Mouse (Mus musculus) MEL (cell line): Measurements from ENCODE around the gene Hmgb4. TPM values are rescaled to one million over a fixed set of nuclear protein-coding genes. Genes with fewer than 3 reads are reported as not detected.

ENCODE experiments used
- DNase-seq: peaks from one replicate; pipeline ENCODE4 v3.0.0; 2011; ENCODE audit warnings: low read depth, low spot score
- H3K27ac ChIP-seq: 2 replicates; pipeline ENCODE4 v1.5.1; 2012; ENCODE audit warnings: low read depth, mild to moderate bottlenecking, control low read depth, low read length, moderate library complexity; ENCODE audit not compliant: control insufficient read depth
- H3K27me3 ChIP-seq, 2 experiments: fragments of 150-350 bp in 1 of 2; sonication (generic) in 1 of 2; 2 replicates each; pipeline ENCODE4 v1.6.1; 2012; ENCODE audit warnings: low read length in 2 of 2, mild to moderate bottlenecking in 2 of 2, improper control_type of control experiment in 1 of 2, moderate library complexity in 1 of 2; ENCODE audit not compliant: insufficient read depth in 2 of 2, control insufficient read depth in 1 of 2
- H3K36me3 ChIP-seq, 2 experiments: 2 replicates each; pipeline ENCODE4 v1.6.1; 2012 to 2014; ENCODE audit warnings: low read length in 2 of 2, improper control_type of control experiment in 1 of 2, inconsistent platforms in 1 of 2, mild to moderate bottlenecking in 1 of 2; ENCODE audit not compliant: insufficient read depth in 2 of 2, control insufficient read depth in 1 of 2
- H3K4me1 ChIP-seq, 2 experiments: fragments of 150-350 bp in 1 of 2; sonication (generic) in 1 of 2; 2 replicates each; pipeline ENCODE4 v1.6.1; 2012; ENCODE audit warnings: low read length in 2 of 2, improper control_type of control experiment in 1 of 2, mild to moderate bottlenecking in 1 of 2; ENCODE audit not compliant: insufficient read depth in 2 of 2, control insufficient read depth in 1 of 2
- H3K4me3 ChIP-seq, 2 experiments: fragments of 150-350 bp in 1 of 2; sonication (generic) in 1 of 2; 2 replicates each; pipeline ENCODE4 v1.5.1; 2012; ENCODE audit warnings: low read depth in 2 of 2, low read length in 2 of 2, mild to moderate bottlenecking in 2 of 2, moderate library complexity in 2 of 2, control low read depth in 1 of 2, improper control_type of control experiment in 1 of 2; ENCODE audit not compliant: control insufficient read depth in 1 of 2, insufficient read depth in 1 of 2
- H3K79me2 ChIP-seq: 2 replicates; pipeline ENCODE4 v1.6.1; 2012; ENCODE audit warnings: mild to moderate bottlenecking, low read length, moderate library complexity; ENCODE audit not compliant: control insufficient read depth, poor library complexity, insufficient read depth
- H3K9ac ChIP-seq: 2 replicates; pipeline ENCODE4 v1.6.1; 2012; ENCODE audit warnings: low read depth, mild to moderate bottlenecking, control low read depth, low read length, moderate library complexity; ENCODE audit not compliant: control insufficient read depth, poor library complexity, severe bottlenecking
- H3K9me3 ChIP-seq: fragments of 150-350 bp; sonication (generic); replicated peaks from 2 replicates; pipeline ENCODE4 v1.6.1; 2012; ENCODE audit warnings: mild to moderate bottlenecking, low read length, improper control_type of control experiment, moderate library complexity; ENCODE audit not compliant: insufficient read depth
- BHLHE40 ChIP-seq: IDR thresholded peaks from 2 replicates; pipeline ENCODE4 v1.6.1; 2012; ENCODE audit warnings: low read depth, mild to moderate bottlenecking, inconsistent platforms, low read length, improper control_type of control experiment, borderline replicate concordance
- CHD2 ChIP-seq: IDR thresholded peaks from 2 replicates; pipeline ENCODE4 v1.6.1; 2011; ENCODE audit warnings: low read length, improper control_type of control experiment
- CTCF ChIP-seq, 3 experiments: IDR thresholded peaks in 2 of 3; conservative IDR thresholded peaks in 1 of 3; 2 replicates each; pipeline ENCODE4 v1.5.1; 2011 to 2012; ENCODE audit warnings: low read length in 3 of 3, low read depth in 2 of 3, mild to moderate bottlenecking in 2 of 3, improper control_type of control experiment in 1 of 3, inconsistent platforms in 1 of 3, mixed read lengths in 1 of 3, moderate library complexity in 1 of 3; ENCODE audit not compliant: control insufficient read depth in 1 of 3, insufficient read depth in 1 of 3, poor library complexity in 1 of 3, severe bottlenecking in 1 of 3
- EP300 ChIP-seq, 2 experiments: IDR thresholded peaks; 2 replicates each; pipeline ENCODE4 v1.6.1; 2011; ENCODE audit warnings: improper control_type of control experiment in 2 of 2, low read length in 2 of 2, low read depth in 1 of 2, mild to moderate bottlenecking in 1 of 2
- ETS1 ChIP-seq: IDR thresholded peaks from 2 replicates; pipeline ENCODE4 v1.6.1; 2012; ENCODE audit warnings: low read depth, mild to moderate bottlenecking, inconsistent platforms, low read length, improper control_type of control experiment, moderate library complexity
- HCFC1 ChIP-seq: IDR thresholded peaks from 2 replicates; pipeline ENCODE4 v1.6.1; 2012; ENCODE audit warnings: low read depth, mild to moderate bottlenecking, inconsistent platforms, low read length, improper control_type of control experiment, moderate library complexity
- JUND ChIP-seq: IDR thresholded peaks from 2 replicates; pipeline ENCODE4 v1.6.1; 2011; ENCODE audit warnings: low read depth, mild to moderate bottlenecking, improper control_type of control experiment, low read length
- MAFK ChIP-seq: IDR thresholded peaks from 2 replicates; pipeline ENCODE4 v1.6.1; 2011; ENCODE audit warnings: low read depth, mild to moderate bottlenecking, low read length, improper control_type of control experiment, borderline replicate concordance
- MAX ChIP-seq: IDR thresholded peaks from 2 replicates; pipeline ENCODE4 v1.6.1; 2011; ENCODE audit warnings: low read length, improper control_type of control experiment
- MAZ ChIP-seq: IDR thresholded peaks from 2 replicates; pipeline ENCODE4 v1.6.1; 2012; ENCODE audit warnings: low read depth, mild to moderate bottlenecking, inconsistent platforms, low read length, improper control_type of control experiment
- MYC ChIP-seq: IDR thresholded peaks from 2 replicates; pipeline ENCODE4 v1.6.1; 2011; ENCODE audit warnings: low read depth, mild to moderate bottlenecking, low read length, improper control_type of control experiment, moderate library complexity
- NELFE ChIP-seq: IDR thresholded peaks from 2 replicates; pipeline ENCODE4 v1.6.1; 2011; ENCODE audit warnings: low read depth, low read length, improper control_type of control experiment
- NRF1 ChIP-seq: IDR thresholded peaks from 2 replicates; pipeline ENCODE4 v1.6.1; 2014; ENCODE audit warnings: low read depth, mild to moderate bottlenecking, inconsistent platforms, low read length, improper control_type of control experiment, moderate library complexity; ENCODE audit not compliant: poor library complexity, insufficient read depth, severe bottlenecking
- POLR2A ChIP-seq, 2 experiments: IDR thresholded peaks; 2 replicates each; pipeline ENCODE4 v1.6.1; 2011 to 2012; ENCODE audit warnings: low read length in 2 of 2, mild to moderate bottlenecking in 2 of 2, control low read depth in 1 of 2, improper control_type of control experiment in 1 of 2, low read depth in 1 of 2, moderate library complexity in 1 of 2; ENCODE audit not compliant: control insufficient read depth in 1 of 2, insufficient read depth in 1 of 2, poor library complexity in 1 of 2
- POLR2AphosphoS2 ChIP-seq: IDR thresholded peaks from 2 replicates; pipeline ENCODE4 v1.6.1; 2011; ENCODE audit warnings: low read length, improper control_type of control experiment
- RCOR1 ChIP-seq: IDR thresholded peaks from 2 replicates; pipeline ENCODE4 v1.6.1; 2012; ENCODE audit warnings: low read depth, mild to moderate bottlenecking, inconsistent platforms, low read length, improper control_type of control experiment
- SIN3A ChIP-seq: IDR thresholded peaks from 2 replicates; pipeline ENCODE4 v1.6.1; 2012; ENCODE audit warnings: low read length, improper control_type of control experiment, inconsistent platforms
- SMC3 ChIP-seq: IDR thresholded peaks from 2 replicates; pipeline ENCODE4 v1.6.1; 2011; ENCODE audit warnings: low read depth, low read length, improper control_type of control experiment
- TAL1 ChIP-seq: IDR thresholded peaks from 2 replicates; pipeline ENCODE4 v1.6.1; 2012; ENCODE audit warnings: mild to moderate bottlenecking, inconsistent platforms, low read length, moderate library complexity, mixed read lengths
- TCF12 ChIP-seq: IDR thresholded peaks from 2 replicates; pipeline ENCODE4 v1.6.1; 2014; ENCODE audit warnings: low read depth, mild to moderate bottlenecking, inconsistent platforms, low read length, improper control_type of control experiment, moderate library complexity
- USF2 ChIP-seq, 2 experiments: IDR thresholded peaks; 2 replicates each; pipeline ENCODE4 v1.6.1; 2011 to 2012; ENCODE audit warnings: improper control_type of control experiment in 2 of 2, low read length in 2 of 2, borderline replicate concordance in 1 of 2, inconsistent platforms in 1 of 2, low read depth in 1 of 2, mild to moderate bottlenecking in 1 of 2; ENCODE audit not compliant: insufficient read depth in 1 of 2
- ZC3H11A ChIP-seq: IDR thresholded peaks from 2 replicates; pipeline ENCODE4 v1.6.1; 2012; ENCODE audit warnings: low read depth, mild to moderate bottlenecking, inconsistent platforms, low read length, improper control_type of control experiment
- ZKSCAN1 ChIP-seq: IDR thresholded peaks from 2 replicates; pipeline ENCODE4 v1.6.1; 2012; ENCODE audit warnings: low read depth, mild to moderate bottlenecking, inconsistent platforms, low read length, improper control_type of control experiment, moderate library complexity
- ZMIZ1 ChIP-seq: IDR thresholded peaks from 2 replicates; pipeline ENCODE4 v1.6.1; 2012; ENCODE audit warnings: low read depth, mild to moderate bottlenecking, inconsistent platforms, low read length, improper control_type of control experiment, moderate library complexity
- polyA plus RNA-seq, 2 experiments: library from polyadenylated mRNA; stranded (reverse) in 1 of 2; unstranded in 1 of 2; fragments of >175 nt in 1 of 2; fragments of >200 nt in 1 of 2; gene quantifications; 2 replicates each; pipeline versions ENCODE4 v1.2.1 to v1.2.4; 2012; ENCODE audit warnings: low replicate concordance in 2 of 2, low read depth in 1 of 2; ENCODE audit not compliant: insufficient read length in 2 of 2, insufficient read depth in 1 of 2, missing spikeins in 1 of 2
- total RNA-seq: library from RNA; depleted of rRNA; stranded (reverse); fragments of 300-350 nt; gene quantifications from 2 replicates; pipeline ENCODE4 v1.2.3, GENCODE M21; 2012

The Hmgb4 gene
- total and polyA plus RNA-seq, 3 experiments = not detected

- TF ChIP-seq TCF12 = no peak
- no peak for TF ChIP-seq CTCF (IDR thresholded peaks at IDR 0.05 in 2 of 3, conservative IDR thresholded peaks at IDR 0.05 in 1 of 3; ENCODE audit: control insufficient read depth in 1 of 3, insufficient read depth in 1 of 3, low read depth in 2 of 3, low read length in 3 of 3, poor library complexity in 1 of 3, severe bottlenecking in 1 of 3)
- no peak for TF ChIP-seq MAFK
- TF ChIP-seq CHD2 = no peak
- TF ChIP-seq ZC3H11A = no peak
- no peak for TF ChIP-seq JUND
- TF ChIP-seq POLR2A (IDR thresholded peaks at IDR 0.05; ENCODE audit: control insufficient read depth in 1 of 2, insufficient read depth in 1 of 2, low read depth in 1 of 2, low read length in 2 of 2, poor library complexity in 1 of 2) = no peak
- no peaks in the 10 kb centered on the region for H3K36me3 ChIP-seq
- H3K79me2 ChIP-seq = no peaks in the 10 kb centered on the region
- no peaks in the 10 kb centered on the region for H3K27me3 ChIP-seq
- H3K4me3 ChIP-seq = no peak overlapping the region
- H3K4me1 ChIP-seq = no peaks in the 10 kb centered on the region
- no peak for DNase-seq
- no peaks in the 10 kb centered on the region for H3K9me3 ChIP-seq
- H3K9ac ChIP-seq = no peak overlapping the region
- H3K27ac ChIP-seq = no peak overlapping the region
Measured at GRCm38 (mm10) chr4:128239113-128239512, 21.6 kb downstream of the Hmgb4 start.

- H3K36me3 ChIP-seq = no peaks in the 10 kb centered on the region
- H3K27me3 ChIP-seq = no peaks in the 10 kb centered on the region
- no peak overlapping the region for H3K9ac ChIP-seq
- no peaks in the 10 kb centered on the region for H3K4me1 ChIP-seq
- no peak for DNase-seq
- TF ChIP-seq BHLHE40 (no peak), SMC3 (no peak), RCOR1 (no peak), ZKSCAN1 (no peak), ZMIZ1 (no peak), NRF1 (no peak), EP300 (IDR thresholded peaks at IDR 0.05; ENCODE audit: low read depth in 1 of 2, low read length in 2 of 2) (no peak), MAX (no peak), USF2 (IDR thresholded peaks at IDR 0.05; ENCODE audit: borderline replicate concordance in 1 of 2, insufficient read depth in 1 of 2, low read depth in 1 of 2, low read length in 2 of 2) (no peak), SIN3A (no peak), HCFC1 (no peak), MAZ (no peak), POLR2AphosphoS2 (no peak), CHD2 (no peak), TAL1 (no peak), NELFE (no peak), ETS1 (no peak), MYC (no peak)
- no peak overlapping the region for H3K27ac ChIP-seq
- no peaks in the 10 kb centered on the region for H3K9me3 ChIP-seq
- H3K4me3 ChIP-seq = no peak overlapping the region
- H3K79me2 ChIP-seq = no peaks in the 10 kb centered on the region
Measured at GRCm38 (mm10) chr4:128233458-128233857, 27.3 kb downstream of the Hmgb4 start.
